Mouse (Mus musculus): ENCODE results near the gene Cdk17.

- TF ChIP-seq CTCF (IDR thresholded peaks at IDR 0.05; ENCODE audit: extremely low read depth, insufficient read length, insufficient replicate concordance, low read depth, low read length) (no peak), POLR2A (IDR thresholded peaks at IDR 0.05; ENCODE audit: low read depth, low read length) (no peak)
Observed at GRCm38 (mm10) chr10:93160807-93161510, at the start of gene Cdk17.

Measured in small intestine, adult 2 months (tissue).